Mouse (Mus musculus): ENCODE results near the gene Lrrc37a.
"Not testable (repeated sequence)": the region's sequence is repeated elsewhere in the genome, so short reads cannot be mapped to it uniquely, and the experiment has no call there.

Lrrc37a gene

GRCm38 (mm10) chr11:103504497-103504896, at the start of gene Lrrc37a:
Gene Lrrc37a (minus strand): TSS chr11:103504597.
- DNase-seq (ENCODE audit: low spot score), result no peak

- not testable (repeated sequence) for DNase-seq (ENCODE audit: low spot score)
Observed at GRCm38 (mm10) chr11:103534973-103535372, 30.6 kb upstream of the Lrrc37a start.

DNA sequence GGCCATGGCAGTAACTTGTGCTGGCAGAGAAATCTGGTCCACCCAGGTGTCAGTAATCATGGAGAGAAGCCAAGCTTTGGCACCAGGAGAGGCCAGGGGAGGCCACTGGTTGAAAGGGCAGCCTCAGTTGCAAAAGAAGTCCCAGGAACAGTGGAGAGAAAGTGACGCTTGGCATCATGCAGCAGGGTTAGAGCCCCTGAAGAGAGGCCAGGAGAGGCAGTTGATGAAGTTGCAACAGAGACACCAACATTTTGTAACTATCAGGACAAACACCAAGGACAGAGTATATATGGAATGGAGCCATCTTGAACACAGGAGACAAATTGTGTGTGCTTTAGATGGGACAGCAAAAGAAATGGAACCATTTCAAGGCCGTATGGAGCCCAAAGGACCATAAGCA, 7.7 kb upstream of the Lrrc37a start:
- DNase-seq (ENCODE audit: low spot score), result no peak

- DNase-seq (ENCODE audit: low spot score), result no peak
Observed at GRCm38 (mm10) chr11:103464443-103464842, 40.0 kb downstream of the Lrrc37a start.

DNA sequence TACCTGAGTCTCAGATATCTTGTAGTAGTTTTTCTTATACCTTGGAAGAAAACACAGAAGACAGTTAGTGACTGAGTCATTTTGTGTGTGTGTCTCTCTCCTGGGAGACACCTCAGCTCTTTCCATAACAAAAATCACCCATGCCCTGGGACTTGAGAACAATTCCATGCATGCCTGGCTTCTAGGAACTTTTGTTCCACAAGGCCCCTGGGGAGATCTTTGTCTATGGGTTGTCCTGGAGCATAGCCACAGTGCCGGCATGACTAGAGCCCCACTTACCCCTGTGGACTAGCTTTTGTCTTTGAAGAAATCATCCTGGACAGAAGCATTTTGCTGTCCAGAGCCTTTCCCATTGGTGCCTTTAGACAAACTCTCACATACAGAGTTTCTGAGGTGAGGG, 53.3 kb downstream of the Lrrc37a start:
- not testable (repeated sequence) for DNase-seq (ENCODE audit: low spot score)

DNA sequence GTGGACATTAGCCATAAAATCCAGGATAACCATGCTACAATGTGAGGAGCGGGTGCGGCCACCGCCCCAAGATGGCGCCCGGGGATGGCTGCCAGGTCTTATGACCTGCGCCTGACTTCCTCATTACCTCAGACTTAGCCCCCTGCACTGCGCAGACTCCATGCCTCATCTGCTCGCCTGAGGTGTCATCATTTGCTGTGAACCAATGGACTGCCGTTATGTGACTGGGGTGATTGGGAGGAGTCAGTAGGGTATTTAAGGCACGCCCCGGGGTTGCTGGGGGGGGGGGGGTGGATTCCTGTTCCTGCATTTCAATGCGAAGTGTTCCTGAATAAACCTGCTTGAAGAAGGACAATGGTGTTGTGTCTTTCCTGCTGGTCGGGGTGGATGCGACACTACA, 54.7 kb downstream of the Lrrc37a start:
- not testable (repeated sequence) for DNase-seq (ENCODE audit: low spot score)

- no peak for DNase-seq (ENCODE audit: low spot score)
Observed at GRCm38 (mm10) chr11:103443678-103444077, 60.7 kb downstream of the Lrrc37a start.

DNA sequence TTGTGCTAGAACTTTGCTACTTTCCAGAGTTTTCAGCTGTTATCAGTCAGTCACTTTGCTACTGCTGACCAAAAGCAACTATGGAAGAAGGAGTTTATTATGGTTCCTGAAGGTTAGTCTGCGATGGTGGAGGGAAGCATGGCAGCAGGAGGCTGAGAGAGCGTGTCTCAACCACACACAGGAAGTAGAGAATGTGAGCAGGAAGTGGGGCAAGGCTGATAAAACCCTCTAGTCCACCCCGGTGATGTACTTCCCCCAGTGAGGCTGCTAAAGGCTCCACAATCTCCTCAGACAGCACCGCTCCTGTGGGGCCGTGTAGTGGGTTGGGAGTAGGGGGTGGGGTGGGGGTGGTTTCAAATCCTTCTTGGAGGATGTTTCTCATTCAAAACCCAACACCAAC, 68.1 kb downstream of the Lrrc37a start:
- no peak for DNase-seq (ENCODE audit: low spot score)

- no peak for DNase-seq (ENCODE audit: low spot score)
Observed at GRCm38 (mm10) chr11:103425031-103425430, 79.4 kb downstream of the Lrrc37a start.

DNA sequence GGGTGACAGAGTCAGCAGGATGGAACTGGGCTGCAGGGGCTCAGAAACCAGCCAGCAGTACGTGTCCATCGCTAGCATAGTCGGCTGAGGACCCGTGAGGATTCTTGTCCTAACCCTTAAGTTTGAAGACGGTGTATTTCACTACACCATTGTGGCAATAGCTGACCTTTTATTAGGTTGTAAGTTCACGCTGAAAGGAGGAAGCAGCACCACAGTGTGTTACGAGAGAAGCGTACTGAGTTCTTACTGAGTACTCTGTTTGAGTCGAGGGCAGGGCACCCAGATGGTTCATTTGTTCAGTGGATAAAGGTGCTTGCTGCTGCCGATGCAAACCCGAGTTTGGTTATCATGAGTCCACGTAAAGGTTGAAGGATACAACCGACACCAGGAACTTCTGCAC, 84.7 kb downstream of the Lrrc37a start:
- DNase-seq (ENCODE audit: low spot score), result no peak

GRCm38 (mm10) chr11:103419226-103419625, 85.2 kb downstream of the Lrrc37a start:
- no peak for DNase-seq (ENCODE audit: low spot score)

- no peak for DNase-seq (ENCODE audit: low spot score)
Observed at GRCm38 (mm10) chr11:103413516-103413915, 90.9 kb downstream of the Lrrc37a start.

DNA sequence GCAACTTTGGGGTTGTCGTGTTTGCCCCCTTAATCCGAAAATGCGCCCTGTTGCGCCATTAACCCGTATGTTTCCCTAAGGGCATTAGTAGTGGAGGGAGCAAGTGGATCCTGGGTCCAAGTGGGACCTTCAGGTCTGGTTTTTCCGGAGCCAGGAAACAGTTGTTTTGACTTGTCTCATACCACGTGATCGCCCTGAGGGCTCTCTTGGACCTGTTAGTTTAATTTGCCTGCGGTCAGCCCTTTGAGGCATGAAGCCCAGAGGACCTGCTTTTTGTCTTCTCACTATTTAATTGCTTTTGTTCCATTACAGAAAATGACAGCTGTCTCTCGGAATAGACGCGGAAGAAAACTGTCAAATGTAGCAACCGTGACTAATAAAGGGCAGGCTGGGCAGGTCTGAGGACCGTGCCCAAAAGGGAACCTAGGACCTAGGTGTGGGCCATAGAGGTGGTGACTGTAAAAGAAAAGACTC, 91.4 kb downstream of the Lrrc37a start:
- DNase-seq (ENCODE audit: low spot score), result no peak

- DNase-seq (ENCODE audit: low spot score), result peak; percentile 83
Observed at GRCm38 (mm10) chr11:103411981-103412949, 92.1 kb downstream of the Lrrc37a start, which contains the start of gene Plekhm1. Gene Plekhm1 (minus strand): TSS chr11:103412687.

DNA sequence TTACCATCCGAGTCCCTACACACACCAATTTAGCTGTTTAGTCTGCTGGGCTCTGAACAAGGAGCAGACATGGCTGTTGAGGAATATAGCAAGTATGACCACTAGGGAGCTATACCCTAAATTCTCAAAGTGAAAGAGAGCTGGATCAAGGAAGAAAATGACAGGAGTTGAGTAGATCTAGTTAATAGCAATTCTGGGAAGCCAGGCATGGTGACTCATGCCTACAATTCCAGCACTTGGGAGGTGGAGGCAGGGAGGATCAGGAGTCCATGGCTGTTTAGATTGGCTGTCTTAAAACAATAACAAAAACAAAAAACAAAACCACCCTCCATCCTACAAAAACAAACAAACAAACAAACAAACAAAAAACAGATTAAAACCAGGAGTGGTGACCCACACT, 93.1 kb downstream of the Lrrc37a start:
- no peak for DNase-seq (ENCODE audit: low spot score)

GRCm38 (mm10) chr11:103408880-103409279, 95.5 kb downstream of the Lrrc37a start:
- DNase-seq (ENCODE audit: low spot score), result no peak

GRCm38 (mm10) chr11:103407136-103407535, 97.3 kb downstream of the Lrrc37a start:
- DNase-seq (ENCODE audit: low spot score), result not testable (repeated sequence)

- no peak for DNase-seq (ENCODE audit: low spot score)
Observed at GRCm38 (mm10) chr11:103406551-103406950, 97.8 kb downstream of the Lrrc37a start.

DNA sequence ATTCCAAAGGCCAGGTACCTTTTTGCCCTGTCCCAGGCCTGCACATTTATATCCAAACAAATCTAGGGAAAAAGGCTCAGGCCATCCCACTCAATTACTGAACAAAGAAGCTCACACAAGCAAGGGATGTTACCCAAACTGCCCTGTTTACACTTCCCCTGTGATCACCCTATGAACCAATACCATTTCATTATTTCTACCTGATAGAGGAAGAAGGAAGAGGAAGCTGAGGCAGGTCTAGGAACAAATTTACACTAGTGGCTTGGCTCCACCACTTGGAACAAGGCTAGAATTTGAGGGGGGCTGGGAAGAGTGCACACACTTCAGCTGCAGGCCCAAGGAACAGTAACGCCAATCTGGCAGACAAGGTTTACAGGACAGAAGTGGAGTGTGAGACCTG, 98.6 kb downstream of the Lrrc37a start:
- DNase-seq (ENCODE audit: low spot score), result no peak

- no peak for DNase-seq (ENCODE audit: low spot score)
Observed at GRCm38 (mm10) chr11:103404618-103405017, 99.8 kb downstream of the Lrrc37a start.

DNA sequence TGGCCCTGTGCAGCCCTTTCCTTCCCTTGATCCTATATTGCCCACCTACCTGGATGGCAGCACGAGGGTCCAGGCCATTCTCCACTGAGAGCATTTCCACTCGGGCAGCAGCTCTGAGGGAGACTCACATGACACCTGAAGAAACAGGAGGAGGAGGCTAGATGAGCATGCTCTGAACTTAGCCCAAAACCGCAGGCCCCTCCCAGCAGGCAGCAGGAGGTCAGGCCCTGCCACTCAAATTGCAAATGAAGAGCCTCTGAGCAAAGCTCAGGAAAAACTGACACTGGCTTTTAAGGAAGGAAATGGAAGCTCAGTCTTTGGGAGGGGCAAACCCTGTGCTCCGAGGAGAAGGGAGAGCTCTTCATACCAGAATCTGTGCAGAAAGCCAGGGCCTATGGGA, 100.6 kb downstream of the Lrrc37a start:
- DNase-seq (ENCODE audit: low spot score), result no peak

GRCm38 (mm10) chr11:103402738-103403137, 101.7 kb downstream of the Lrrc37a start:
- no peak for DNase-seq (ENCODE audit: low spot score)

GRCm38 (mm10) chr11:103402198-103402597, 102.2 kb downstream of the Lrrc37a start:
- DNase-seq (ENCODE audit: low spot score), result no peak
